Mouse (Mus musculus) C2C12 (cell line): ENCODE measurements around the gene Dvl3. TPM values are rescaled to one million over a fixed set of nuclear protein-coding genes. Genes with fewer than 3 reads are reported as not detected.
A peak's percentile ranks its signal among the peaks of the same experiment; 100 is the strongest.

Experiments
- H3K27me3 ChIP-seq: one replicate; pipeline ENCODE4 v1.6.1; 2011; ENCODE audit not compliant: control insufficient read depth, insufficient read depth, insufficient read length
- H3K36me3 ChIP-seq: one replicate; pipeline ENCODE4 v1.6.1; 2011; ENCODE audit not compliant: control insufficient read depth, insufficient read depth
- H3K4me3 ChIP-seq: one replicate; pipeline ENCODE4 v1.5.1; 2011; ENCODE audit warnings: mild to moderate bottlenecking, control low read depth; ENCODE audit not compliant: poor library complexity, insufficient read depth, severe bottlenecking
- H3K79me2 ChIP-seq: one replicate; pipeline ENCODE4 v1.6.1; 2011; ENCODE audit not compliant: control insufficient read depth, insufficient read depth
- H3K79me3 ChIP-seq: one replicate; pipeline ENCODE4 v1.6.1; 2011; ENCODE audit warnings: low read depth, control low read depth
- H3ac ChIP-seq: one replicate; pipeline ENCODE3; 2011; ENCODE audit warnings: low read depth; ENCODE audit not compliant: control insufficient read depth, insufficient read length
- CEBPB ChIP-seq: IDR thresholded peaks from one replicate; pipeline ENCODE4 v1.6.1; 2011; ENCODE audit warnings: low read depth, mild to moderate bottlenecking, control low read depth, moderate library complexity
- CTCF ChIP-seq: IDR thresholded peaks from one replicate; pipeline ENCODE4 v1.5.1; 2011; ENCODE audit not compliant: control insufficient read depth, insufficient read depth, insufficient read length
- FOSL1 ChIP-seq: IDR thresholded peaks from one replicate; pipeline ENCODE4 v1.8.0; 2011; ENCODE audit warnings: mild to moderate bottlenecking, low read length; ENCODE audit not compliant: poor library complexity, insufficient read depth, severe bottlenecking
- MAX ChIP-seq: IDR thresholded peaks from one replicate; pipeline ENCODE4 v1.6.1; 2011; ENCODE audit warnings: mild to moderate bottlenecking, control low read depth
- MYOD1 ChIP-seq: IDR thresholded peaks from one replicate; pipeline ENCODE4 v1.6.1; 2011; ENCODE audit warnings: low read depth; ENCODE audit not compliant: control insufficient read depth, insufficient read length
- MYOG ChIP-seq: IDR thresholded peaks from one replicate; pipeline ENCODE4 v1.6.1; 2011; ENCODE audit not compliant: control insufficient read depth, insufficient read length; ENCODE audit errors: extremely low read depth
- USF1 ChIP-seq: IDR thresholded peaks from one replicate; pipeline ENCODE4 v1.6.1; 2011; ENCODE audit warnings: low read depth, mild to moderate bottlenecking, control low read depth, moderate library complexity
- polyA plus RNA-seq: library from polyadenylated mRNA; unstranded; fragments of >200 nt; fragmentation: generic; extraction: Trizol; gene quantifications from one replicate; pipeline ENCODE4 v1.2.1, GENCODE M21; 2012; ENCODE audit warnings: missing spikeins

The Dvl3 gene
- polyA plus RNA-seq, 1 experiment = 15.8 TPM

DNA sequence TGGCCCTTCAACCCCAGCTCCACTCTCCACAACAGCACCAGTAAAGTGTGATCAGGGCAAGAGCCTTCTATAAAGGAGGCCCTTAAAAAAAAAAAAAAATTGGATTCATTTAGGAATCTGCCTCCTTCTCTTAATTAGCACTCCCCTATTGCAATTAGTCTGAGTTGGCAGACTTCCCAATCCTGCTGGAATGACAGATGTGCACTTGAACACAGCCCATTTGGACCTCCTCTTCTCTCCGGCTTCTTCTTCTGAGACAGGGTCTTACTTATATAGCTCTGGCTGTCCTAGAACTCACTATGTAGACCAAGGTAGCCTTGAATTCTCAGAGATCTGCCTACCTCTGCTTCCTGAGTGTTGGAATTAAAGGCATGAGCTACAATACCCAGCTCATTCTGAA, 12.6 kb downstream of the Dvl3 start:
- TF ChIP-seq CEBPB (no peak), CTCF (no peak), MYOD1 (no peak), MYOG (no peak), USF1 (no peak), MAX (no peak), FOSL1 (no peak)
- H3K36me3 ChIP-seq = peaks cover 77% of the 10 kb centered on the region
- no peak overlapping the region for H3K4me3 ChIP-seq

DNA sequence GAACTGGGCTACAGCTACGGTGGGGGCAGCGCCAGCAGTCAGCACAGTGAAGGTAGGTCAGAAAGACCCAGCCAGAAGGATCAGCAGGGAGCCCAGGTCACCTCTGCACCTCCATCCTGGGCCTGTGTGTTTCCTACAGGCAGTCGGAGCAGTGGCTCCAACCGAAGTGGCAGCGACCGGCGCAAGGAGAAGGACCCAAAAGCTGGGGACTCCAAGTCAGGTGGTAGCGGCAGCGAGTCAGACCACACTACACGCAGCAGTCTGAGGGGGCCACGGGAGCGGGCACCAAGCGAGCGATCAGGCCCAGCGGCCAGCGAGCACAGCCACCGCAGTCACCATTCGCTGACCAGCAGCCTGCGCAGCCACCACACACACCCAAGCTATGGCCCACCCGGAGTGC, 14.2 kb downstream of the Dvl3 start:
- peaks cover 5% of the 10 kb centered on the region for H3K79me3 ChIP-seq
- TF ChIP-seq FOSL1 = no peak
- TF ChIP-seq MYOD1 = no peak
- no peak for TF ChIP-seq MAX
- no peak for TF ChIP-seq CTCF
- TF ChIP-seq MYOG = no peak
- TF ChIP-seq CEBPB = no peak
- TF ChIP-seq USF1 = no peak
- no peaks in the 10 kb centered on the region for H3K27me3 ChIP-seq
- no peak overlapping the region for H3K4me3 ChIP-seq
- H3ac ChIP-seq = no peak overlapping the region
- peaks cover 7% of the 10 kb centered on the region for H3K79me2 ChIP-seq
- peaks cover 66% of the 10 kb centered on the region for H3K36me3 ChIP-seq

More for the DNA sequence above, 12.6 kb downstream of the Dvl3 start:
- Histone ChIP-seq H3K79me3 (no peaks in the 10 kb centered on the region), H3K79me2 (no peaks in the 10 kb centered on the region), H3K27me3 (no peaks in the 10 kb centered on the region), H3ac (no peak overlapping the region)

DNA sequence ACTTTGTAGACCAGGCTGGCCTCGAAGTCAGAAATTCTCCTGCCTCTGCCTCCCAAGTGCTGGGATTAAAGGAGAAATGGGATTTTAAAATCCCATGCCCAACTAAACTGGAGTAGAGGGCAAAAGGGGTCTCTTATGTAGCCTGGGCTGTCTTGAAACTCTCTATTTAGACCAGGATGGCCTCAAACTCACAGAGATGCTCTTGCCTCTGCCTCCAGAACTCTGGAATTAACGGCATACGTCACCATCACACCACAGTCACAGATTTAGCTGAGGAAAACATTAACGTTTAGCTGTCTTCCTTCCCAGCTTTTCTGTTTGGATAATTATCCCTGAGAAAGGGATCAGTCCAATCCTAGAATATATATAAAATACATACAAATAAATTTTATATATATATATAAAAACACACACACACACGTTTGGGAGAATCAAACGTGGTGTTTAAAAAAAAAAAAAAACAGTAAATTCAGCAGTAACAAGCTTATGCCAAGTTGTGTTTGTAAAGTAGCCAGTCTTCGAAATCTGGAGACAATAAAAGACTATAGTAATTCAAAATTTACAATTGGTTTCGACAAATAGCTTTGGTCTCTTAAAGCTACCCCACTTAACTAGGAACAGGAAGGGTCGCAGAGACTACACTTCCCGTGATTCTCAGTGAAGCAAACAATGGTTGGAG, 18.0 kb downstream of the Dvl3 start:
- Histone ChIP-seq H3K27me3 (no peaks in the 10 kb centered on the region), H3K4me3 (no peak overlapping the region), H3K79me2 (peaks cover 45% of the 10 kb centered on the region), H3K36me3 (peaks cover 52% of the 10 kb centered on the region), H3K79me3 (peaks cover 35% of the 10 kb centered on the region), H3ac (no peak overlapping the region)
- peak; percentile 0 for TF ChIP-seq CEBPB
- no peak for TF ChIP-seq MYOG

DNA sequence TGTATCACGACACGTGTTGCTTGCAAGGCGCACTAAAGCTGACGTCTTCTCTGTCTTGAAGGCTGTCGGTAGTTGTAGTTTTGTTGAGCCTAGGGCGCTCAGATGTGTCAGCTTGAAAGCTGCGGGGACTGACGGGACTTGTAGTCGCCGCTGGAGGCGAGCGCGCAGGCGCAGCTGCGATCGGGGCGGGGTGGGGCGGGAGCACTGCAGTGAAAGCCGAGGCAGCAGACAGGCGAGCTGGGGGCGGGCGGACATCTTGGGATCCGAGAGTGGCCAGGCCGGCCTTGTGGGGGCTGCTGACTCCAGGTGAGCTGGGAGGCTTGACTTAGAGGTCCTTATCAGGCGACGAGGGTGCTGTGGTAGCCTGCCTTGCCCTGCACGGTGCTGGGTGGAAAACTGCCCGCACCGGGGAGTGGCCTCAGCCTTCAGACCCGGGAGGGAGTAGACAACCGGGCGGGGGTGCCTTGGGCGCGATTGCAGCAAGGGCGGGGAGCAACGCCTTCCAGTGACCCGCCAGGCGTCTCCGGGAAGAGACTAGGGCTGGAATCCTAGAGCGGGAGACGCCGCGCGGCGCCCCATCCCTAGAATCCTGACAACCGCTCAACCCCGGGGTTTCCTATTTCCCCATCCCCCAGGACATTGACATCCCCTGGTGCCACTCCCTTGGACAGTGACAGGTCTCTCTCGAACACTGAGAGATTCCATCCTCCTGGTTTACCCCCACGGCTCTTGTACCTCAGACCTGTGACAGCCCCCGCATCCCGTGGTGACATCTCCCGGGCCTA, 18.7 kb downstream of the Dvl3 start, which contains the start of gene Ap2m1:
Gene Ap2m1 (plus strand): TSS at position 183 of the 785 bp plus-strand sequence.
- H3K27me3 ChIP-seq = no peaks in the 10 kb centered on the region
- TF ChIP-seq USF1 (peak; percentile 99), MAX (peak; percentile 98), CEBPB (no peak)

DNA sequence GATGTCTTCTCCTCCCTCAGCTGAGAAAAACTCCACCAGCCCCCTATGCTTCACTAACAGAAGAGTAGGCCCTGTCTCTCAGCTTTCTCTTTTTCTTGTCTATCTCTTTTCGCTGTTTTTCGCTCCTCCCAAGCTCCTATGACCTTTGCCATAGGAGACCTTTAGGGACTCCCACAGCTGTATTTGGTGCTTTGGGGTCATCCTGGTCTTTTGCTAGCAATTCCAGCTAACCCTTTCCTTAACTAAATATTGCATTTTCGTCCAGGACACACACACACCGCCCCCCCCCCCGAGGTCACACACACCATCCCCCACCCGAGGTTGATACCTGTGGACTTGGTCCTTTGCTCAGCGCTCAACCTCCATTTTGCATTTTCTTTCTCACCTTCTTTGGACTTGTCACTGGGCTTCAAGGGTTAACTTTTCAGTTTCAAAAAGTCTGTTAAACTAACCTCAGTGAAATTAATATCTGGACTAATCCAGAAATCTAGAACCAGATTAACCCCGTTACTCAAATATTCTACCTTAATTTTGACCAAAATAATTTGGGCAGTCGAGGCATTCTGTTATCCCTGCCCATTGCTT, 19.4 kb downstream of the Dvl3 start:
- Histone ChIP-seq H3K36me3 (peaks cover 56% of the 10 kb centered on the region), H3K27me3 (no peaks in the 10 kb centered on the region), H3K79me3 (peaks cover 35% of the 10 kb centered on the region), H3ac (peak overlapping the region; percentile 65), H3K4me3 (peak overlapping the region; percentile 86), H3K79me2 (peaks cover 48% of the 10 kb centered on the region)
- no peak for TF ChIP-seq MYOD1
- no peak for TF ChIP-seq USF1
- no peak for TF ChIP-seq MYOG
- TF ChIP-seq CEBPB = no peak
- no peak for TF ChIP-seq CTCF
- TF ChIP-seq FOSL1 = no peak
- no peak for TF ChIP-seq MAX

More for the DNA sequence above, 18.7 kb downstream of the Dvl3 start, which contains the start of gene Ap2m1:
- Histone ChIP-seq H3K79me2 (peaks cover 48% of the 10 kb centered on the region), H3K79me3 (peaks cover 35% of the 10 kb centered on the region), H3K4me3 (peak within 1 kb of the TSS; percentile 86), H3ac (peak within 1 kb of the TSS; percentile 65), H3K36me3 (peaks cover 54% of the 10 kb centered on the region)

DNA sequence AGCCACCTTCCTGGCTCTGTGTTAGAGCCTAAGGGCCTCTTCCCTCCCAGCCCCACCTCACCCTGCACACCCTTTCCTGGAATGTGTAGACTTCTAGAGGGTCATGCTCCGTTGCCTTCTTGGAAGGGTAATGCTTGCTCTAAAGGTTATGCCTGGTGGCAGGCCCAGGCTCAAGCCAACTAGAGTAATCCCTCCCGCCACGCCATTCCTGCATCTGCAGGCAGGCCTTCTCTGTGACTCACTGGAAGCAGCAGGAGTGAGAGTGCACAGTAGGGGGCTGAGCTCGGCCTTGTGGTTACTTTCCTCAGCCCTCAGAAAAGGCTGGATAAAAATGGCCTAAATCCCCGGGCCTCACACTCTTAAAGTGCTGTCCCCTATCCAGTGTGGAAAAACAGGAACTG, 20.3 kb downstream of the Dvl3 start:
- Histone ChIP-seq H3K36me3 (peaks cover 58% of the 10 kb centered on the region), H3K79me2 (peaks cover 48% of the 10 kb centered on the region), H3K27me3 (no peaks in the 10 kb centered on the region), H3ac (peak overlapping the region; percentile 73), H3K79me3 (peaks cover 37% of the 10 kb centered on the region), H3K4me3 (peak overlapping the region; percentile 86)
- TF ChIP-seq USF1 (no peak), MYOG (no peak), MYOD1 (no peak)
